Comparison of ENCODE assay signal across 9 mouse cellular contexts in the genomic region with DNA sequence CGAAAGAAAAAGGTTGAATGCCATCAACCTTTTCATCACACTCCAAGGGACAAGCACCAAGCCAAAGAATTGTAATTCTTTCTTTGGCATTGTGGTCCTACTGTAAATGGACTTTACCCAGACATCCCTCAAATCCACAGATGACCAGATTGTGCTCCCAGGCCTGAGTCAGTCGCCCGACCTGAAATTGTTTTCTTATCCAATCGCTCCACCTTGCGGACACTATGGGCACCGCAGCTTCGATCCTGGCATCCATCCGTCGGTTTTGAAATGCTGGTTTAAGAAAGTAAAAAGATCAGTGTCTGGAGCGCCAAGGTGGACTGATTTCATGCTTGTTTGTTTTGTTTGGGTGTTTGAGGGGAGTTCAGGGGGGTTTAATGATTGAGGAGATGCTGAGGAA. TPM values are rescaled to one million over a fixed set of nuclear protein-coding genes. Genes with fewer than 3 reads are reported as not detected.
DNase-seq lines count a peak whose midpoint lies in the region; ATAC-seq and TF ChIP-seq lines count a peak whose summit lies in the region.
"Had no signal": no experiment of that assay in that cellular context is flagged by ENCODE, and none has a peak within 500 bp of the region (broad histone marks: within the 10 kb centered on the region; RNA-seq: fewer than 3 reads in every experiment).

No protein-coding gene starts in this region.

- H3K4me2 ChIP-seq in forebrain, embryonic 13.5 days, result peak overlapping the region; percentile 53
- peak overlapping the region; percentile 46 for H3K4me2 ChIP-seq in liver, embryonic 15.5 days
- peak overlapping the region; percentile 57 for H3K4me2 ChIP-seq in neural tube, embryonic 13.5 days

- peak; percentile 48 for DNase-seq in c-Kit-positive CD71-positive TER-119-positive erythroid progenitor cells, embryonic 14.5 days (ENCODE audit: low spot score)
- DNase-seq in heart, postnatal 10 days, result peak; percentile 82 to 91
- peak; percentile 90 to 91 for DNase-seq in kidney, postnatal 4 days
- peak; percentile 38 for DNase-seq in telencephalon, adult 2 months (ENCODE audit: low read depth, low spot score)

- WGBS in forebrain, embryonic 13.5 days, result 8% methylated on average over 10 of the region's 10 CpGs
- 8% methylated on average over 10 of the region's 10 CpGs for WGBS in liver, embryonic 15.5 days (ENCODE audit: insufficient replicate concordance)
- 7% methylated on average over 10 of the region's 10 CpGs for WGBS in neural tube, embryonic 13.5 days

- peak overlapping the region; percentile 12; the same call in 1 of the 2 replicates for H3K9ac ChIP-seq in forebrain, embryonic 13.5 days
- no peak overlapping the region for H3K9ac ChIP-seq in liver, embryonic 15.5 days
- H3K9ac ChIP-seq in neural tube, embryonic 13.5 days, result no peak overlapping the region

- ATAC-seq in forebrain, embryonic 13.5 days, result peak; percentile 57
- no peak for ATAC-seq in liver, embryonic 15.5 days (ENCODE audit: insufficient read depth)
- no peak; the same call in 1 of the 2 replicates for ATAC-seq in neural tube, embryonic 13.5 days (ENCODE audit: low read depth)

- peaks cover 86% of the 10 kb centered on the region for H3K27me3 ChIP-seq in E14TG2a.4 (ENCODE audit: insufficient read depth, low read length)
- peaks cover 95% of the 10 kb centered on the region for H3K27me3 ChIP-seq in forebrain, embryonic 13.5 days
- H3K27me3 ChIP-seq in liver, embryonic 15.5 days, result peaks cover 69% of the 10 kb centered on the region
- H3K27me3 ChIP-seq in neural tube, embryonic 13.5 days, result peaks cover 94% of the 10 kb centered on the region

- peak overlapping the region; percentile 66; the same call in 1 of the 2 replicates for H3K4me3 ChIP-seq in E14TG2a.4 (replicated peaks; ENCODE audit: low read length)
- H3K4me3 ChIP-seq in forebrain, embryonic 13.5 days, result peak overlapping the region; percentile 26; the same call in 1 of the 2 replicates
- 0 out of 2 replicates have a peak overlapping the region, but pooled peaks have one; percentile 5 for H3K4me3 ChIP-seq in liver, embryonic 15.5 days (replicated peaks)
- H3K4me3 ChIP-seq in neural tube, embryonic 13.5 days, result peak overlapping the region; percentile 34

- H3K4me1 ChIP-seq in E14TG2a.4 (replicated peaks; ENCODE audit: low read depth, low read length), result peaks cover 31% of the 10 kb centered on the region
- peaks cover 18% of the 10 kb centered on the region; the same call in 1 of the 2 replicates for H3K4me1 ChIP-seq in forebrain, embryonic 13.5 days
- H3K4me1 ChIP-seq in liver, embryonic 15.5 days (replicated peaks), result peaks cover 10% of the 10 kb centered on the region
- peaks cover 18% of the 10 kb centered on the region for H3K4me1 ChIP-seq in neural tube, embryonic 13.5 days (replicated peaks)

- intact Hi-C loops in heart, postnatal 10 days (cut with DNase I), result loop anchor here (1.0 to 5.0 kb wide), 3 partner anchors 90 to 544 kb away; a partner anchor contains a TSS

- H3K36me3 ChIP-seq in E14TG2a.4 (ENCODE audit: insufficient read depth, low read length), result no peaks in the 10 kb centered on the region
- no peaks in the 10 kb centered on the region for H3K36me3 ChIP-seq in forebrain, embryonic 13.5 days (ENCODE audit: poor library complexity, severe bottlenecking)
- no peaks in the 10 kb centered on the region for H3K36me3 ChIP-seq in liver, embryonic 15.5 days (replicated peaks)
- H3K36me3 ChIP-seq in neural tube, embryonic 13.5 days, result no peaks in the 10 kb centered on the region

- TF ChIP-seq CTCF in E14TG2a.4 (conservative IDR thresholded peaks at IDR 0.05; ENCODE audit: low read length), result peak; percentile 51

- no peaks in the 10 kb centered on the region for H3K9me3 ChIP-seq in E14TG2a.4 (ENCODE audit: low read length)
- no peaks in the 10 kb centered on the region for H3K9me3 ChIP-seq in forebrain, embryonic 13.5 days (replicated peaks)
- H3K9me3 ChIP-seq in liver, embryonic 15.5 days (replicated peaks), result no peaks in the 10 kb centered on the region
- no peaks in the 10 kb centered on the region for H3K9me3 ChIP-seq in neural tube, embryonic 13.5 days

- H3K27ac ChIP-seq in forebrain, embryonic 13.5 days, result no peak overlapping the region
- no peak overlapping the region for H3K27ac ChIP-seq in liver, embryonic 15.5 days (replicated peaks)
- H3K27ac ChIP-seq in neural tube, embryonic 13.5 days (replicated peaks), result no peak overlapping the region

RNA-seq across cellular contexts. Expression of a gene that starts 16.4 kb away (rescaled TPM):
- 3.1 and 3.2 TPM in 2 replicates for polyA plus RNA-seq in forebrain, embryonic 13.5 days (2015; fragmentation: Nextera tagmentation; extraction: Ambion mirVana)
- total RNA-seq in heart, postnatal 10 days (2021), result not detected
- polyA plus RNA-seq in liver, embryonic 15.5 days (2015; fragmentation: Nextera tagmentation; extraction: Ambion mirVana), result not detected in 2 replicates
- 2.5 and 4.5 TPM in 2 replicates for polyA plus RNA-seq in neural tube, embryonic 13.5 days (2015; fragmentation: Nextera tagmentation; extraction: Ambion mirVana)
- polyA plus RNA-seq: gonadal fat pad, adult 2 months had no signal

Comparison
In these comparisons a context has a peak if more than half of its experiments do, and no peak if none do; other contexts are left out.
1. H3K4me3 ChIP-seq: peak in every context shown above with its lines; median percentile 66 in E14TG2a.4; 34 in neural tube, embryonic 13.5 days; 26 in forebrain, embryonic 13.5 days; 5 in liver, embryonic 15.5 days.
2. DNase-seq: peak in every context shown above with its lines; median percentile 90 in kidney, postnatal 4 days; 86 in heart, postnatal 10 days; 48 in c-Kit-positive CD71-positive TER-119-positive erythroid progenitor cells, embryonic 14.5 days; 38 in telencephalon, adult 2 months.